Mouse (Mus musculus) liver, postnatal 0 days (tissue): Measurements from ENCODE around the gene Coq3.

Experiments
- CTCF ChIP-seq: sonication (generic); IDR thresholded peaks from 2 replicates; pipeline ENCODE4 v1.5.1; 2016; ENCODE audit warnings: antibody characterized with exemption, low read depth
- EP300 ChIP-seq: IDR thresholded peaks from 2 replicates; pipeline ENCODE4 v1.6.1; 2016; ENCODE audit warnings: antibody characterized with exemption, low read depth, mild to moderate bottlenecking

GRCm38 (mm10) chr4:21935378-21935777 is 55.9 kb downstream of the Coq3 start:
- no peak for TF ChIP-seq EP300
- TF ChIP-seq CTCF, result no peak
